Mouse (Mus musculus) CD4-positive, CD25-positive, alpha-beta regulatory T cell, adult 4 months (primary cell): Measurements from ENCODE around the gene Kyat3. TPM values are rescaled to one million over a fixed set of nuclear protein-coding genes. Genes with fewer than 3 reads are reported as not detected.
"Not testable (repeated sequence)": the region's sequence is repeated elsewhere in the genome, so short reads cannot be mapped to it uniquely, and the experiment has no call there.

Source experiments
- ATAC-seq: one replicate; pipeline ENCODE4 v1.8.0; 2017
- polyA plus RNA-seq, 2 experiments: library from polyadenylated mRNA; unstranded; fragments of 100-300 nt; shearing (Covaris generic); gene quantifications; one replicate each; pipeline ENCODE4 v1.2.1; 2017

The Kyat3 gene
- polyA plus RNA-seq, result 1 to 10 TPM; 5.5 to 7.8 TPM

DNA sequence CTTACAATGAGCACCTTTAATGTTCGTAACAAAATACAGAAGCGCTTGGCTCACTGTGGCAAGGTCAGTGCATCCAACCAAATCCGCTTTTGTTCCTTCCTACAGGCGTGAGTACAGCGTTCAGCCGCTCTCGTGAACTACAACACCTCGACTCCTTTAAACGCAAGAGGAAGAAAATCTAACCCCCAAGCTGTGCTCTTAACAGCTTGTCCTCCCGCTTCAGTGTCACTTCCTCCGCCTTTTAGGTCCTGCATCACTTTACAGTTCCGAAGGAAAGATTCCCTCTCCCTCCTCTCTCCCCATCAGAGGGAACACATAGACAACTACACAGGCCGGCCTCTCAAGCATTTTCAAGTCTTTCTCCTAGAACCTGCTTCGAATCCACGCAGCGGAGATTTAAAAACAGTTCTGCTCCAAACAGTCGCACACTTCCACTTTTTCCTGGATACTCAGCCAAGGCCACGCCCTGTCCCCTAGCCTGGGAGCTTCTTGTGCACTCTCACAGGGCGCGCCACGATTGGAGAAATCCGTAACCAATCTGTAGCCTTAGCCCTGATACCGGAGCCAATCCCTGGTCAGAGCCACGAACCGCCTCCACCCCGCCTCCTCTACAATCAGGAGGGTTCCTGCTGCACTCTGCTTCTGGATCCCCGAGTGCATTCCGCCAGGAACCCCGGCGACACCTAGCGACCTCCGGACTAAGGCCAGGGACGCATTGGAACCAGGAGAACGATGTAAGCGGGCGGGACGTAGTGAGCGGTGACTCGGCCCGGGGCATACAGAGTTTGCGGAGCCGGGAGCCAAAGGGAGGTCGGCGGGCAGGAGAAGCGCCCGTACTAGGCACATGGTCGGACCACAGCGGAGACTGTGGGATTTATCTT, at the start of gene Kyat3:
Gene Kyat3, plus strand, starts transcription at position 610 of the 881 bp plus-strand sequence.
- ATAC-seq, result peak; percentile 100

DNA sequence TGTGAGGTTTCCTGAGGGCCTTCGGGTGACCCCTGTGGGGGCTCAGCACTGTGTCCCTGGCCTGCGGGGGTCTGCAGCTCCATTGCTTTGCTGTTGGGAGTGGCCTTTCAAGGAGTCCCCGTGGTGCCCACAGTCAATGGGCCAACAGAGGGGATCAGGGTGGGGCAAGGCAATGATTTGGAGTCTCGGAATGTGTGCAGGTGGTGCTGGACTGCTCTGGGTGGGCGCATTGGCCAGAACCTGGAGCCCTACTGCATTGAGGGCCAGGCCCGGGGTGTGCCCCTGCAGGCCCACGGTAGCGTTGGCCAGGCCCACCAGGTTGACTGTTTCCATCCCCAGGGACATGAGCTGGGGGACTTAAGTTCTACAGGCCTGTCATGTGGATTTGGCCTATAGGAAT, 36.1 kb upstream of the Kyat3 start:
- no peak for ATAC-seq

DNA sequence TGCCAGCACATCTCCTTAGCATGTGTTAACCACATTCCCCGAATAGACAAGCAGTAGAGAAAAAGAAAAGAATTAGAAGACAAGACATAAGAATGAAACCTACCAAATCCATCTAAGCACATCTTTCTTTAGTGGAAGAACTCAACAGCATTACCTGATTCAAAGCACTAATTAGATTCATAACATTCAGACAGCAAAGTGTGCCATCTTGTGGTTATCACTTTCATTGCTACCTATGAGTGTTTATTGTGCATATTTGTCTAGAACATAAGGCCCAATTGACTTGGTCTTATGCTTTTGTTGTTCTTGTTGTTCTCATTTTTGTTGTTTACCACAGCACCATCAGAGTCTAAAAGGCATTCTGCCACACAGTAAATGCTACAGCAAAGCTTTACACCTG, 26.2 kb upstream of the Kyat3 start:
- peak; percentile 81 for ATAC-seq

DNA sequence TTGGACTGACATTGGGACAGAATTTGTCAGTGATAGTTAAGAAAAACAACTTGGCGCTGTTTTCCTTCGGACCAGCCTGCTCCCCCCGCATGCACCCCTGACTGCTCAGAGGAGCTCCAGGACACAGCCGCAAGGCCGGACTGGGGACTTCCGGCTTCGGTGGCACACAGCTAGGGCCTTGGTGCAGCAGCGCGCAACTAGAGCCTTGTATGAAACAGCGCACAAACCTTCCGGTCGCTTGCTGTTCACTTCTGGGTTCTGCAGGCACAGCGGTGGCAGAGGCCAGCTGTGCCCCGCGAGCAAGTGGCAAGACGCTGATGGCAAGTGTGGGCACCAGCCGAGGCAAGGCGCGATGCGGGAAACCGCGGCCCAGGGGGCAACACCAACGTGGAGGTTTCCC, 12.9 kb upstream of the Kyat3 start:
- peak; percentile 20 for ATAC-seq

DNA sequence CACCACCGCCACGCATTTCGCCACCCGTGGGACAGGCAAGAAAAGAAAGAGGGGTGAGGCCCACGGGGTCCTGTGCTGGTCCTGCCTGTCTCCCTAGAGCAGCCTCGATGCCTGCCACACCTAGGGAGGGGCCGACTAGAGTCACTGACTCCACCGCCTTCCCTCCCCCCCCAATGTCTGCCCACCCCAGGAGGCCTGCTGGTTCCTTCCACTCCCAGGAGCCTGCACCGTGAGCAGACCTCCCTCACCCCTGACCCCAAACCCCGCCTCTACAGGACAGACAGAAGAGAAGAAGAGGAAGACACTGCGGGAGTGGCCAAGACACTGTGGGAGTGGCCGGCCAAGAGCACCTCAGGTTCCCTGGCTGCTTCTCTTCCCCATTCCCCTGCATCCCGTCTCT, 12.5 kb upstream of the Kyat3 start:
- ATAC-seq, result peak; percentile 32

DNA sequence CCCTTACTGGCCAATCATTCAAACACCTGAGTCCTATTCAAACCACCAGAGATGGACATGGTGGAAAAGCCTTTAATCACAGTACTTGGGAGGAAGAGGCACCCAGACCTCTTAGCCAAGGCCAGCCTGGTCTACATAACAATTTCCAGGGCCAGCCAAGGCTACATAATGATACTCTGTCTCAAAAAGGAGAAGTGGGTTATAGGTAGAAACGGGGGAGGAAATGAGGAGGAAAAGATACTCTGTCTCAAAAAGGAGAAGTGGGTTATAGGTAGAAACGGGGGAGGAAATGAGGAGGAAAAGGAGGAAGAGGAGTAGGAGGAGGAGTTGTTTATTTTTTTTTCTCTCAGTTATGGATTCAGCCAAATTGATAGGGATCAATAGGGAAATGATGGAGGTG, 4.3 kb upstream of the Kyat3 start:
- ATAC-seq, result no peak

DNA sequence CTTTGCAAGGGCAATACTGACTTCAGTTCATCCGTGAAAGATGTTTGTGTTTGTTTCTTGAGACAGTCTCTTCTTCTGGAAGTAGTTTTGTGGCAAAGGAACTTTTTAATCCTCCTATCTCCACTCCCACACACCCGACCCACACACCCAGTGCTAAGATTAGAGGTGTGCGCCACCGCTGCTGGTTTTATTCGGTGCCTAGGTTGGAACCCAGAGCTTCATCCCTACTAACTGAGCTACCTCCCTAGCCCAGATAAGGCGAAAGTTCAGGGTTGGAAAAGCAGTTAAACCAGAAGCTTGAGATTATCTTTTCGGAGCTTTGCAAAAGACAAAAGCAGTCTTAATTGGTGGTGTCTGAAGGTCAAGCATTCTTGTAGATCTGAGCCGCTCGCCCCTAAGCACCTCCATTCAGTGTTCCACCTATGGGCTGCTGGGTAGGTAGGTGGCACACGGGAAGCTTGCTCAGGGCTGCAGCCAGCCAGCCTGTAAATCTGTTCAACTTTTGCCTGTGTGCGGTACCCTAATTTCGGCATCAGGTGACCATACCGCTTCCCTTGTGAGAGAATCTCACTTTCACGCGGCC, 647 bp downstream of the Kyat3 start:
- no peak for ATAC-seq

DNA sequence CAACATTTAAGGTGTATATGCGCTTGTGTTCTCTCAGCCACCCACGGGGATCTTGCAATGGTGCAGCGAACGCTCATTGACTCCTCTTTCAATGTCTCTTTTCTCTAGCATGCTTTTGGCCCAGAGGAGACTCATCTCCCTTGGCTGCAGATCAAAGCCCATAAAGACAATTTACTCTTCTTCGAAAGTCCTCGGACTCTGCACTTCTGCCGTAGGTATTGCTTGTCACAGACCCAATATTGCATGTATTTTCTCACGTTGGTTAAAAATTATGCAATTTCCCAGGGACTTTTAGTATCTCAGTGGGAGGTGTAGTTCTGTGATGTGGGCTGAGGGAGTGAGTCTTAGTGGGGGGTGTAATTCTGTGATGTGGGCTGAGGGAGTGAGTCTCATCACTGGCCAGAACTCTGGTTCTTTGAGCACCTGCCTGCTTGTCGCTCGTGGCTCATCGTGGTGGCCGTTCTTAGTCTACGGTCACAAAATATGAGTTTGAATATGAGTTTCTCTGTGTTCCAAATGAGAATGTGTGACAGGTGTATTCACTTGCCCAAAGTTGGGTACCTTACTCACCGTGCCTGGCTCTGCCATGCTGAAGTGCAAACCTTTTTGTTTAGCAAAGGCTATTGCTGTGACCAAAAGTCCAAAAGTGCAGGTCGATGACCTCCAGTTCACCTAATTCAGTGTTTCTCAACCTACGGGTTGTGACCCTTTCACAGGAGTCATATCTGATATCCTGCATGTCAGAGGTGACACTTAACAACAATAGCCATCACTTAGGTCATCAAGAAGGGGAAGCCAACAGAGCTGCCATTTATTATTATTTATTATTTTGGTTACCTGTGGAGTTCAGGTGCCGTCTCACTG, 6.0 kb downstream of the Kyat3 start:
- ATAC-seq, result no peak

DNA sequence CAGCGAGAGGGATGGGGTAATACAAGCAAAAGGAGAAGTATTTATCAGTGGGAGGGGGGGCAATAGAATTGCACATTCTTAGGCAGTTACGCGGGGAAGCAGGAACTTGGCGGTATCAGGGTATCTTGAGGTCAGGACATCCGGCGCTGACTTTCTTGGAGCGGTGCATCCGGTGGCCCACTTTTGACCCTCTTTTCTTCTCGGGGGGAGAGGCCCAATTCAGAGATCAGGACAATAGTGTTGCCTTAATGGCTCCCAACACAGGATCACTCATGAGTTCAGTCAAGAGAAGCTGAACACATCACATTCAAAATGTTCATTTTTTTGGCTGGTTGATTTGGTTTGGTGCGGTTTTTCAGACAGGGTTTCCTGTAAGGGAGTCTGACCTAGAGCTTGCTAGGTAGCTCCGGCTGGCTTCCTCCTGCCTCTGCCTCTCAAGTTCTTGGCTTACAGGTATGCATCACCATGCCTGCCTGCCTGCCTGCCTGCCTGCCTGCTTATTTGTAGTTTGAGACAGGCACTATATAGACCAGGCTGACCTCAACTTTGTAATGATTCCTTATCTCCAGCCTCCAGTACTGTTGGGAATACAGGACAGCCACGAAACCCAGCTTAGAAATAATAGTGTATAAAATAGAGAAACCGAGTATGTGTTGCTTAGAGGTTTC, 7.5 kb downstream of the Kyat3 start:
- peak; percentile 25 for ATAC-seq

DNA sequence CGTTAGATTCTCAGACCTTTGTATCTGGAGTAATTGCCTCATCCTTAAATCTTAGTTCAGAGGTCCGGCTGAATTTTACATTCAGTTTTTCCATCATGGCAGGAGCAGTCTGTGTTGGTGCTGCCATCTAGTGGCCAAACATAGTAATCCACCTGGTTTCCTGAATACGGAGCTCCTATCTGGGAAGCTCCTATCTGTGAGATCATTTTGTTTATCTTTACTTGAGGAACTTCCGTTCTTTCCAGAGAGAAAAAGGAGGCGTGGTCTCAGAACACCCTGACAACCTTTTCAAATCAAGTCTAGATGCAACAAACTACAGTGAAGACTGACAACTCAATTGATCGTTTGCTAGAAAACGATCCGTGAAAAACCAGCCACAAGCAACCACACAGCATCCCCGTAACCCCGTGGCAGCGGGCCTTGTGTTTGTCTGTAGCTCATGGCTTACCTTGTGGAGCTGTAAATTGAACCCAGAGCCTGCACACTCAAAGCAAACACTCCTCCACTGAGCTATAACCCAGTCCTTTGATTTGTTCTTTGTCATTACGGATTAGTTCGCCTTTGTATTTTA, 8.1 kb downstream of the Kyat3 start:
- peak; percentile 78 for ATAC-seq

DNA sequence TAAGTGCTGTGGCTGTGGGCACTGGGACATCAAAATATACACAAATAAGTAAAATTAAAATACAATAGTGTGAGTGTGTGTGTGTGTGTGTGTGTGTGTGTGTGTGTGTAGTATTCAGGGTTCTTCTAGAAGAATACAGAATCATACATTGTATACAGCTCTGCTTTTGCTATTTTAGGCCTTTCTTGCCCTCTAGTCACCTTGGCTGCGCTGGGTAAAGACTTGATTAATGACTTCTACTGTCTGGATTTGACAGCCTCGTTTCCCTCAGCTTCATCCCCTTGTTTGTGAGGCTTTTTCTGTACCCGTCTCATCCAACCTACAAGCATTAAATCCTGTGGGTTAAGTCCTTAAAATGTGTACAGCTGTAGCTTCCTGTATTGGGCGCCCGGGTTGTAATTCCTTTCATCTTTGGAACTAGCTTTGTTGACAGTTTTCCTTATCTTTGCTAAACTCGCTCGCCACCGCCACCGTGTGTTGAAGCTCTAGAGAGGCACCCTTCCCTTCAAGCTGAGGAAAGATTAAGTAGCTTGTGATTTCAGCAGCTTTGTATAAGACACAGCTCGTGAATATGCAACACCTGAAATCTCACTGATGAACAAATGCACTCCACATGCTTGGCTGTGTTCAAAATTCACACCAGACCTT, 9.6 kb downstream of the Kyat3 start:
- peak; percentile 82 for ATAC-seq

DNA sequence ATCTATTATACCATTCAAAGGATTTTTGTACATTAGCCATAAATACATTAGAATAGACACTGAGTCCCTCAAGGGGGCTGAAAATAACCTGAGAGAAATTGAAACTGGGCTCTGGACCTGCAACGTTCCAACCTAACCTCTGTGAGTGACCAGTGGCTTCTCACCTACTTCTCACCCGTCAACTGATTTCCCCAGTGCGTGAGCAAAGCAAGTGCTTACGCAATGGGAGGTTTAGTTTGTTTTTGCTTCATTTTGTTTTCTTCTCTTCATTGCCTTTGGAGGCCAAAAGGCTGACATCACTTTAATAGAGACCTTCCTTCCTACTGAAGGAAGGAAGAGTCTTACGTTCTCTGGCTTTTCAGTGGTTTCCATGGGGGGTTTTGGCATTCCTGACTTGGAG, 10.5 kb downstream of the Kyat3 start:
- no peak for ATAC-seq

DNA sequence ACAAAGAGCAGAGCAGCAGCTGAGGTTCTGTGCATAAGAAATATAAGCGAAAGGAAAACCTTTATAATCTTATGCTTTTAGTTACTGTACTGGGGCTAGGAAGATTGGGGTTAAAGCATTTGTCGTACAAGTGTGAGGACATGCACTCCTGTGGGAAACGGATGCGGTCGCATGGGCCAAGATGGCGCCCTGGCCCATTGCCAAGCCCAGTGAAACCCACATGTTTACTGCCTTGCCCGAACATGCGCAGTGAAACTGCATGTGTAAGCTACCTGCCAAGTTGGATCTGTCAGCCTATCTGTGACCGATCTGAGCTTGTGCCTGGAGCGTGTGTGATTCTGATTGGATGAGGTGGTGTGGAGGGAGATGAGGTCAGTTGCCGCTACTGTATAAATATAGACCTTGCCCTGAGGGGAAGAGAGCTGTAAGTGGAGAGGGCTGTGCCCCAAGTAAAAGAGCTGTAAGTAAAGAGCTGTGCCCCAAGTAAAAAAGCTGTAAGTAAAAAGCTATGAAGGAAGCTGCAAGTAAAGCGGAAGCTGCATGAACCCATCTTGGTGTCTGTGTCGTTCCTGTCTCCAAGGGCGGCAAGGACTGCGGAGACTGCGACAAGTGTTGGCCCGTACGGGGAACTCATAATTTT, 11.7 kb downstream of the Kyat3 start:
- not testable (repeated sequence) for ATAC-seq

DNA sequence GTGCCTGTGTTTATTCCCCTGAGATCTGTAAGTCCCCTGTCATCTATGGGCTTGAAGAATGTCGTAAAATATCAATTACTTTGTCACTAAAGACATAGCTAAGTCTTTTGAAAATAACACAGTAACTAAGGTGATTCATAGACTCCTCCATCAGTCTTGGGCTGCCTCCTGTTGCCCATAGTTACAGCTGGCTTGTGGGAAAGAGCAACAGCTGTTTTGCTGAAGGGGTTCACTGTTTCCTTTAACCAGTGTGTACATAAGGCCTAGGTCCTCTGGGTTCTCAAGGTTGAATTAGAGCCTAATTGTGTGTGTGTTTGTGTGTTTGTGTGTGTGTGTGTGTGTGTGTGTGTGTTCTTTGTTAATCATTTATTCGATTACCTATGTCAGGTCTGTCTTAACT, 24.6 kb downstream of the Kyat3 start:
- ATAC-seq, result no peak

DNA sequence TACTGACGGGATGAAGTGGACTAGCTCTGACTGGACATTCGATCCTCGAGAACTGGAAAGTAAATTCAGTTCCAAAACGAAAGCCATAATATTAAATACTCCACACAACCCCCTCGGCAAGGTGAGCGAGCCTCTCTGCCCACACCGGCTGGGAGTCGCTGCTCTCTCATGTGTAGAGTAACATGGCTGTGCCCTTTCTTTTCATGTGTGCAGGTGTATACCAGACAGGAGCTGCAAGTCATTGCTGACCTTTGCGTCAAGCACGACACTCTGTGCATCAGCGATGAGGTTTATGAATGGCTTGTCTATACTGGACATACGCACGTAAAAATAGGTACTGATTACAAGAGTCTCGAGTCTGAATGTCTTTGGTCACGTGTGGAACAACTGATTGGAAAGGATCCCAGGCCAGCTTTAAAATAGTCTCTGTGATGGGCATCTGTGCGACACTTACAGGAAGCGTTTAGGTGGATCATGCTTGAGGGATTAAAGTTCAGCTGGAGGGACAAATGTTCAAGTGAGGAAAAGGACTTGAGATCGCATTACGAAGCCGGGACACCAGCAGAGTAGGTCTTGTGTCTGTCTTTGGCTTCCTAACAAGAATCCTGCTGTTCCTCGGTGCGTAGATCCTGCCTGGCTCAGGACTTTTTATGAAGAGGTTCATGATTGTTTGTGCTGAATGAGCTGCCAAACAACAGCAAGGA, 25.3 kb downstream of the Kyat3 start:
- no peak for ATAC-seq

DNA sequence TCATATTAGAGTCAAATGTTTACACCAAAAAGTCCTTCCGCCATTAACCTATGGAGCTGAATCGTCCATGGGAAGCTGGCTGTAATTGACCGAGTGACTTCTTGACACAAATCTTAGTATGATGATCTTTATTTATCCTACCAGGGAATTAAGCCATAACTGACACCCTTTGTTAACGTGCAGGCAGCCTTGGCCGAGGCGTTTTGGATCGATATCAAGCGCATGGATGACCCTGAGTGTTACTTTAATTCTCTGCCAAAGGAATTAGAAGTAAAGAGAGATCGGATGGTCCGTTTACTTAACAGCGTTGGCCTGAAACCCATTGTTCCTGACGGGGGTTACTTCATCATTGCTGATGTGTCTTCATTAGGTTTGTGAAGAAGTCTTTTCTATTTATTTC, 33.4 kb downstream of the Kyat3 start:
- no peak for ATAC-seq

DNA sequence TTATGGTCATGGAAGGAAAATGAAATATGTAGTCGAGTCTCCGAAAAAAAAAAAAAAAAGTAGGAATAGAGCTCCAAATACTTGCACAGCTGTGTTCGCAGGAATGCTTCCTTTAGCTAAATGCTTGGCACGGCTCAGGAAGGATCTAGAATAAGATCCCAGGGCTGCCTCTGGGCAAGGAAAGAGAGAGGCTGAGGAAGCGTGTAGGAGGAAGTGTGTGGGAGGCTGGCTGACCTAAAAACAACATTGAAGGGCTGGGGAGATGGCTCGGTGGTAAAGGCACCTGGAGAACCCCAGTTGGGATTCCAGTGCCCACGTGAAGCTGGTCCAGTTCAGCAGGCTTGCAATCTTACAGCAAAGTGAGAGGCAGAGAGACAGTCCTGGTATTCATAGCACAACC, 40.0 kb downstream of the Kyat3 start:
- no peak for ATAC-seq

DNA sequence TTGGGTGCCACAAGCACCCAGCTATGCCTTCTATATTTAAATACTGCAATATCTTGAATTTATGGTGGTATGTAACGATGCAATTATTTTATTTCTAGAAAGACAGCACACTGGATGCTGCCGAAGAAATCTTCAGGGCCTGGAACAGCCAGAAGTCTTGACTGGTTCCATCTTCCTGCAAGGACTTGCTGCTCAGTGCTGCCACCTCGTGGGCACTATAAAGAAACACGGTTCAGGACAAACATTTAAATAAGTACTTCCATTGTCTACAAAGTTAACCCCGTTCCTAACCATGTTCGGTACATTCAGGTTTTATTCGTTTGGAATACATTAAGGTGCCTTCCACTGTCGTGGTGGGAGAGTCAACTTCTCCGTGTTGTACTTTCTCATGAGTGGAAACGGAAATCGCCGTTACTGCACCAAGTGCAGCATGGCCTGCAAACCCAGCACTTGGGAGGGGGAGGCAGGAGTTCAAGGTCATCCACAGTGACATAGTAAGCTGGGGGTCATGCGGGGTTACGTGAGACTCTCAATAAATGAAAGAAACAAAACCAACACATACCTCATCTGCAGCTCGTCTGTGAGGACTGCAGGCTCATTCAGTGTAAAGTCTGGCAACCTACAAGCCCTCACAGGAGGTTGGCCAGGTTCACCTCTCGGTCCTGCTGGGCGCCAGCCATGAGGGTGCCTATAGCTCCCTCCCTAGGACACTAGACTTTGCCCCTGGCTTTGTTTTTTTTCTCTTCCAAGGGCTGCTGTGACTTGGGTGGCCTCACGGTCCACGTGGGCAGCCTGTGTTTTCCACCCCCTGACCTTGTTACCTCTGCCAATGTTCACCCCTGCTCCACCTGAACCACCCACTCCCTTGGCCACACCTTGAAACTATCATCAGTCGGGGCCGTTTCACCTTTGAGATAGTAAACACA, 43.4 kb downstream of the Kyat3 start:
- peak; percentile 74 for ATAC-seq

DNA sequence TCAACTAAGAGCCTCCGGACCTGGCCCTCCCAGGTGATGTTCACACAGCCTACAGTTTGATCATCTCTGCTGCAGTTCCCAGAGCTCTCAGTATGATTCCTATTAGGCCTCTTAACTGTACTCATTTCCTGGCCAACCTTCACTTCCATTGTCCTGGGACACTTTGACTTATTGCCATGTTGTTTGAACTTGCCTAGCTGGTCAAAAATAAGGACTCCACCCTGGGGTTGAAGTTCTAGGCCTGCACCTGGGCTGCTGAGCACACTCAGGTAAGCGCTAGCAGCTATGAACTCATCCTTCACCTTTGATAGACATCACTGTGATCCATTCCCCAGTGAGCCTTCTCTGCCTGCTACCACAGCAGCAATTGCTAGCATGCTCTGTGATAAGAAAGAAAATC, 44.2 kb downstream of the Kyat3 start:
- ATAC-seq, result no peak

DNA sequence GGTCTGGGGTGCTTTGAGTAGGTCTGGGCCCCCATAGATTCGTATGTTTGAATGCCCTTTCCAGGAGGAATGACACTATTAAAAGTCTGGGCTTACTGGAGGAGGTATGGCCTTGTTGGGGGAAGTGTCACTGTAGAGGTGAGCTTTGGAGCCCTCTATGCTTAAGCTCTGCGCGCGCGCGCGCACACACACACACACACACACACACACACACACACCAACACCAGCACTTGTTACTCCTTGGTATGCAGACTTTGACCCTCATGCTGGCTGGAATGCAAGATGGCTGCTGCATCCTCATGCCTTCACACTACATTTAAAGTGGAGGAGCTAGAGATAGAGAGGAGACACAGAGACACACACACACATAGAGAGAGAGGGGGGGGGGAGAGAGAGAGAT, 46.8 kb downstream of the Kyat3 start:
- ATAC-seq, result no peak
